Mouse (Mus musculus) brain, embryonic 14.5 days (tissue): ENCODE results near the gene Fam107a.

ENCODE experiments used
- CTCF ChIP-seq: fragments of 200-500 bp; IDR thresholded peaks from 2 replicates; pipeline ENCODE4 v1.5.1; 2012; ENCODE audit warnings: inconsistent platforms, mild to moderate bottlenecking, moderate library complexity, borderline replicate concordance; ENCODE audit not compliant: insufficient read depth, insufficient read length; ENCODE audit errors: extremely low read depth
- POLR2A ChIP-seq: fragments of 200-500 bp; IDR thresholded peaks from 2 replicates; pipeline ENCODE4 v1.6.1; 2012; ENCODE audit warnings: mild to moderate bottlenecking, inconsistent platforms, borderline replicate concordance; ENCODE audit not compliant: poor library complexity, insufficient read depth, insufficient read length, severe bottlenecking; ENCODE audit errors: extremely low read depth

DNA sequence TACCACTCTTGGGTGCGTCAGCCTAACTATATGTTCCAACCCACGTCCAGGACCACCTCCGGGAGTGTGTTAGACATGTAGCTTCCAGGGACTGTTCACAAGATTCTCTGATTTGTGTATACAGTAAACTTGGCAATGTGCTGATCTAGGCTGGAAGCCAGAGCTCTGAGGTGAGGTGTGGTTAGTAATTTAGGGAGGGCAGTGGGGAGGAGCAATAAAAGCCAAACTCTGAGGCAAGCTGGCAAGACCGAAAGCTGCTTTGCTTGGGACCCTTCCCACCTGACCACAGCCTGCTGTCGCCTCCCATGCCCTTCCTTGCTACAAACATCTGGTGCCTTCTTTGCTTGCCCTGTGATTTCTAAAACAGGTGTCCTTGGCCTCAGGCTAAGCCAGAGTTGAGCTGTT, 19.9 kb downstream of the Fam107a start:
- no peak for TF ChIP-seq POLR2A
- no peak for TF ChIP-seq CTCF
